Mouse (Mus musculus): ENCODE measurements around the gene Inpp4a.

Gene Inpp4a

GRCm38 (mm10) chr1:37408678-37409077 lies 109.0 kb downstream of the Inpp4a start:
- no peak for DNase-seq (ENCODE audit: low read depth, low spot score)

- DNase-seq (ENCODE audit: low read depth, low spot score), result no peak
Measured at GRCm38 (mm10) chr1:37409647-37410046, 110.0 kb downstream of the Inpp4a start.

- DNase-seq (ENCODE audit: low read depth, low spot score), result no peak
Measured at GRCm38 (mm10) chr1:37415394-37415793, 115.7 kb downstream of the Inpp4a start.

GRCm38 (mm10) chr1:37419420-37419819 lies 119.8 kb downstream of the Inpp4a start:
- DNase-seq (ENCODE audit: low read depth, low spot score), result peak; percentile 33

GRCm38 (mm10) chr1:37427144-37427875 lies 127.6 kb downstream of the Inpp4a start:
- DNase-seq (ENCODE audit: low read depth, low spot score), result no peak

GRCm38 (mm10) chr1:37428911-37429310 lies 129.2 kb downstream of the Inpp4a start:
- no peak for DNase-seq (ENCODE audit: low read depth, low spot score)

GRCm38 (mm10) chr1:37429366-37430296 lies 130.0 kb downstream of the Inpp4a start, which contains the start of the genes Coa5 and Unc50:
TSS of gene Coa5 (minus strand) at chr1:37430103.
TSS of gene Unc50 (plus strand) at chr1:37430139.
- peak; percentile 94 for DNase-seq (ENCODE audit: low read depth, low spot score)

- DNase-seq (ENCODE audit: low read depth, low spot score), result no peak
Measured at GRCm38 (mm10) chr1:37430297-37430840, 130.7 kb downstream of the Inpp4a start.

- no peak for DNase-seq (ENCODE audit: low read depth, low spot score)
Measured at GRCm38 (mm10) chr1:37436419-37436818, 136.8 kb downstream of the Inpp4a start.

GRCm38 (mm10) chr1:37442848-37443835 lies 143.5 kb downstream of the Inpp4a start:
- no peak for DNase-seq (ENCODE audit: low read depth, low spot score)

GRCm38 (mm10) chr1:37448361-37449095 lies 148.9 kb downstream of the Inpp4a start:
- no peak for DNase-seq (ENCODE audit: low read depth, low spot score)

- no peak for DNase-seq (ENCODE audit: low read depth, low spot score)
Measured at GRCm38 (mm10) chr1:37451270-37451669, 151.6 kb downstream of the Inpp4a start.

- no peak for DNase-seq (ENCODE audit: low read depth, low spot score)
Measured at GRCm38 (mm10) chr1:37457546-37457945, 157.9 kb downstream of the Inpp4a start.

All from retina, postnatal 7 days (tissue).